Mouse (Mus musculus) neural tube, embryonic 15.5 days (tissue): ENCODE data around the gene Gm2075. TPM values are rescaled to one million over a fixed set of nuclear protein-coding genes. Genes with fewer than 3 reads are reported as not detected.
"Not testable (repeated sequence)": the region's sequence is repeated elsewhere in the genome, so short reads cannot be mapped to it uniquely, and the experiment has no call there.

Source experiments
- ATAC-seq: fragments of 200-750 bp; cut with Nextera tagmentation; 2 replicates; pipeline ENCODE4 v1.8.0; 2017; ENCODE audit warnings: mild to moderate bottlenecking, moderate TSS enrichment, moderate library complexity; ENCODE audit not compliant: low FRiP score
- H3K27ac ChIP-seq: fragments of 300-500 bp; sonication (generic); replicated peaks from 2 replicates; pipeline ENCODE4 v1.5.1; 2015; ENCODE audit warnings: mild to moderate bottlenecking, inconsistent platforms
- H3K27me3 ChIP-seq: fragments of 300-500 bp; sonication (generic); replicated peaks from 2 replicates; pipeline ENCODE4 v1.6.1; 2015; ENCODE audit warnings: inconsistent platforms
- H3K36me3 ChIP-seq: fragments of 300-500 bp; sonication (generic); 2 replicates; pipeline ENCODE4 v1.6.1; 2015; ENCODE audit warnings: inconsistent platforms
- H3K4me1 ChIP-seq: fragments of 300-500 bp; sonication (generic); 2 replicates; pipeline ENCODE4 v1.6.1; 2015; ENCODE audit warnings: inconsistent platforms
- H3K4me2 ChIP-seq: fragments of 300-500 bp; sonication (generic); 2 replicates; pipeline ENCODE4 v1.6.1; 2015; ENCODE audit warnings: inconsistent platforms, mild to moderate bottlenecking, moderate library complexity
- H3K4me3 ChIP-seq: fragments of 300-500 bp; sonication (generic); replicated peaks from 2 replicates; pipeline ENCODE4 v1.5.1; 2015; ENCODE audit warnings: mild to moderate bottlenecking, inconsistent platforms
- H3K9ac ChIP-seq: fragments of 300-500 bp; sonication (generic); replicated peaks from 2 replicates; pipeline ENCODE4 v1.6.1; 2015; ENCODE audit warnings: mild to moderate bottlenecking, inconsistent platforms
- H3K9me3 ChIP-seq: fragments of 300-500 bp; sonication (generic); replicated peaks from 2 replicates; pipeline ENCODE4 v1.6.1; 2016; ENCODE audit warnings: inconsistent platforms
- WGBS: fragments of 180-500 bp; shearing (Covaris S2); methylation state at CpG from one replicate; pipeline ENCODE4 v1.1.7; 2015; ENCODE audit warnings: mixed read lengths; 5-methylcytosine and 5-hydroxymethylcytosine counted together
- polyA plus RNA-seq: library from polyadenylated mRNA; unstranded; fragments of >200 nt; fragmentation: Nextera tagmentation; extraction: Ambion mirVana; gene quantifications from 2 replicates; pipeline ENCODE4 v1.2.1, GENCODE M21; 2015

The Gm2075 gene
- not detected in 2 replicates for polyA plus RNA-seq

- H3K4me3 ChIP-seq, H3K27ac ChIP-seq, H3K4me1 ChIP-seq, H3K9me3 ChIP-seq, H3K27me3 ChIP-seq, H3K36me3 ChIP-seq, H3K9ac ChIP-seq, H3K4me2 ChIP-seq, ATAC-seq: not testable (repeated sequence)
- WGBS, result no CpG with 5 or more reads among the region's 1 CpGs
Observed at GRCm38 (mm10) chr12:88011548-88011947, at the start of gene Gm2075. Gm2075 (plus strand) TSS chr12:88011848.

GRCm38 (mm10) chr12:87984000-87984399, 27.6 kb upstream of the Gm2075 start:
- H3K9me3 ChIP-seq, H3K27me3 ChIP-seq, ATAC-seq, H3K4me3 ChIP-seq, H3K9ac ChIP-seq, H3K27ac ChIP-seq, H3K4me1 ChIP-seq, H3K4me2 ChIP-seq, H3K36me3 ChIP-seq: not testable (repeated sequence)

- H3K27me3 ChIP-seq, H3K9me3 ChIP-seq, ATAC-seq, H3K4me2 ChIP-seq, H3K27ac ChIP-seq, H3K4me3 ChIP-seq, H3K36me3 ChIP-seq, H3K9ac ChIP-seq, H3K4me1 ChIP-seq: not testable (repeated sequence)
- 78% methylated on average over 3 of the region's 3 CpGs for WGBS
Observed at GRCm38 (mm10) chr12:88004118-88004517, 7.5 kb upstream of the Gm2075 start.

- H3K4me2 ChIP-seq, H3K4me1 ChIP-seq, H3K9ac ChIP-seq, H3K27ac ChIP-seq, H3K9me3 ChIP-seq, H3K4me3 ChIP-seq, H3K36me3 ChIP-seq, H3K27me3 ChIP-seq, ATAC-seq: not testable (repeated sequence)
- 86% methylated on average over 2 of the region's 2 CpGs for WGBS
Observed at GRCm38 (mm10) chr12:88018671-88019070, 7.0 kb downstream of the Gm2075 start, which contains the start of gene Gm6803. Gm6803 (minus strand) TSS chr12:88018771.

- H3K9me3 ChIP-seq, H3K4me2 ChIP-seq, H3K4me1 ChIP-seq, H3K27me3 ChIP-seq, H3K9ac ChIP-seq, ATAC-seq, H3K4me3 ChIP-seq, H3K27ac ChIP-seq, H3K36me3 ChIP-seq: not testable (repeated sequence)
- WGBS, result 88% methylated on average over 1 of the region's 1 CpGs
Observed at GRCm38 (mm10) chr12:88026704-88027103, 15.1 kb downstream of the Gm2075 start, which contains the start of gene Gm2056. Gm2056 (plus strand) TSS chr12:88027004.

- H3K27ac ChIP-seq, H3K4me1 ChIP-seq, H3K4me3 ChIP-seq, H3K4me2 ChIP-seq, H3K27me3 ChIP-seq, ATAC-seq, H3K9me3 ChIP-seq, H3K9ac ChIP-seq, H3K36me3 ChIP-seq: not testable (repeated sequence)
- WGBS, result 94% methylated on average over 5 of the region's 5 CpGs
Observed at GRCm38 (mm10) chr12:88032250-88032649, 20.6 kb downstream of the Gm2075 start.

- not testable (repeated sequence) for ATAC-seq, H3K27me3 ChIP-seq, H3K9me3 ChIP-seq, H3K27ac ChIP-seq, H3K4me2 ChIP-seq, H3K36me3 ChIP-seq, H3K9ac ChIP-seq, H3K4me1 ChIP-seq, H3K4me3 ChIP-seq
Observed at GRCm38 (mm10) chr12:88039062-88039461, 27.4 kb downstream of the Gm2075 start.

- not testable (repeated sequence) for H3K4me3 ChIP-seq, H3K4me2 ChIP-seq, H3K9ac ChIP-seq, H3K27ac ChIP-seq, H3K9me3 ChIP-seq, H3K36me3 ChIP-seq, H3K27me3 ChIP-seq, ATAC-seq, H3K4me1 ChIP-seq
- WGBS, result 88% methylated on average over 1 of the region's 1 CpGs
Observed at GRCm38 (mm10) chr12:88039703-88040102, 28.1 kb downstream of the Gm2075 start.

GRCm38 (mm10) chr12:88045226-88045625, 33.6 kb downstream of the Gm2075 start:
- H3K27me3 ChIP-seq, H3K4me1 ChIP-seq, H3K9me3 ChIP-seq, H3K4me3 ChIP-seq, ATAC-seq, H3K27ac ChIP-seq, H3K4me2 ChIP-seq, H3K9ac ChIP-seq, H3K36me3 ChIP-seq: not testable (repeated sequence)
- 81% methylated on average over 1 of the region's 1 CpGs for WGBS

Other genes starting within 250 kb of the Gm2075 start
- not detected in 2 replicates for gene Gm21319, start 236.1 kb upstream of the Gm2075 start, polyA plus RNA-seq
- gene Gm21936, start 216.3 kb upstream of the Gm2075 start, polyA plus RNA-seq, result not detected in 2 replicates
- not detected in 2 replicates for gene BB287469, start 195.3 kb upstream of the Gm2075 start, polyA plus RNA-seq
- not detected in 2 replicates for gene Gm2001, start 169.5 kb upstream of the Gm2075 start, polyA plus RNA-seq
- not detected in 2 replicates for gene Gm2016, start 137.8 kb upstream of the Gm2075 start, polyA plus RNA-seq
- not detected in 2 replicates for gene Gm2022, start 116.5 kb upstream of the Gm2075 start, polyA plus RNA-seq
- gene Gm2035, start 92.0 kb upstream of the Gm2075 start, polyA plus RNA-seq, result not detected in 2 replicates
- not detected in 2 replicates for gene Gm2042, start 57.8 kb upstream of the Gm2075 start, polyA plus RNA-seq
- not detected in 2 replicates for gene Gm6803, start 6.9 kb downstream of the Gm2075 start, polyA plus RNA-seq
- gene Gm2056, start 15.2 kb downstream of the Gm2075 start, polyA plus RNA-seq, result not detected in 2 replicates
- not detected in 2 replicates for gene Gm16368, start 71.8 kb downstream of the Gm2075 start, polyA plus RNA-seq
- not detected in 2 replicates for gene Gm10436, start 170.3 kb downstream of the Gm2075 start, polyA plus RNA-seq
- not detected in 2 replicates for gene Gm8332, start 238.3 kb downstream of the Gm2075 start, polyA plus RNA-seq